Mouse (Mus musculus) embryonic facial prominence, embryonic 10.5 days (tissue): ENCODE measurements around the gene Rdh14. TPM values are rescaled to one million over a fixed set of nuclear protein-coding genes. Genes with fewer than 3 reads are reported as not detected.

Experiments
- DNase-seq: peaks from one replicate; pipeline ENCODE4 v3.0.0-alpha.2; 2017; ENCODE audit warnings: low spot score
- H3K27ac ChIP-seq: fragments of 300-500 bp; sonication (generic); replicated peaks from 2 replicates; pipeline ENCODE4 v1.5.1; 2016; ENCODE audit warnings: mild to moderate bottlenecking
- H3K27me3 ChIP-seq: fragments of 300-500 bp; sonication (generic); replicated peaks from 2 replicates; pipeline ENCODE4 v1.6.1; 2016; ENCODE audit warnings: low read depth, mild to moderate bottlenecking; ENCODE audit not compliant: poor library complexity, severe bottlenecking
- H3K36me3 ChIP-seq: fragments of 300-500 bp; sonication (generic); replicated peaks from 2 replicates; pipeline ENCODE4 v1.6.1; 2016; ENCODE audit warnings: mild to moderate bottlenecking, moderate library complexity
- H3K4me1 ChIP-seq: fragments of 300-500 bp; sonication (generic); 2 replicates; pipeline ENCODE4 v1.6.1; 2016
- H3K4me3 ChIP-seq: fragments of 300-500 bp; sonication (generic); 2 replicates; pipeline ENCODE4 v1.5.1; 2016; ENCODE audit warnings: mild to moderate bottlenecking, moderate library complexity
- H3K9me3 ChIP-seq: fragments of 300-500 bp; sonication (generic); 2 replicates; pipeline ENCODE4 v1.6.1; 2016; ENCODE audit warnings: mild to moderate bottlenecking
- WGBS: fragments of 180-500 bp; shearing (Covaris S2); methylation state at CpG from one replicate; pipeline ENCODE4 v1.1.7; 2016; 5-methylcytosine and 5-hydroxymethylcytosine counted together
- polyA plus RNA-seq: library from polyadenylated mRNA; unstranded; fragments of >200 nt; fragmentation: Nextera tagmentation; extraction: Ambion mirVana; gene quantifications from 2 replicates; pipeline ENCODE4 v1.2.1, GENCODE M21; 2016

Gene Rdh14
- polyA plus RNA-seq = 19.6 and 23.8 TPM in 2 replicates

DNA sequence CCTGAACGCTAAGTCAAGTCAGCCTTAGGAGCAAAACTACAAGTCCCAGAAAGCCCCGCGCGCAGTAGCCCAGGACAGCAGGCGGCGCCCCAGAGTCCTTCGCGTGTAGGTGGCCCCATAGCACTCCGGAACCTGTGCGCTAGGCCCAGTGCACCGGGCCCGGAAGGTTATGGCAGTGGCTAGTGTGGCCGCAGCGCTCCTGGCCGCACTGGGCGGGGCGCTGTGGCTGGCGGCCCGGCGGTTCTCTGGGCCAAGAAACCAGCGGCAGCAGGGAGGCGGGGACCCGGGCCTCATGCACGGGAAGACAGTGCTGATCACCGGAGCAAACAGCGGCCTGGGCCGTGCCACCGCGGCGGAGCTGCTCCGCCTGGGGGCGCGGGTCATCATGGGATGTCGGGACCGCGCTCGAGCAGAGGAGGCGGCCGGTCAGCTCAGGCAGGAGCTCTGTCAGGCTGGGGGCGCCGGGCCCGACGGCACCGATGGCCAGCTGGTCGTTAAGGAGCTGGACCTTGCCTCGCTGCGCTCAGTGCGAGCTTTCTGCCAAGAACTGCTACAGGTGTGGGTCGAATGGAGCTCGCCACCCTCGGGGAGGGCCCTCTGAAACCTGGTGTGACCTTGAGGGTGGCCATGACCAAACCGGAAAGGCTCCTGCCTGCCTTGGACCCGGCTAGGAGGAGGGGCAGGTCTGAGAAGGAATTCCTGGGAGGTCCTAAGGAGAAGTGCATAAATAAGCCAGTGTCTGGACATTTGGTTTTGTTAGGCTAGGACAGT is at the start of gene Rdh14:
Gene Rdh14 (plus strand): TSS at position 102 of the 771 bp plus-strand sequence.
- Histone ChIP-seq H3K4me1 (peaks cover 9% of the 10 kb centered on the region), H3K9me3 (no peaks in the 10 kb centered on the region), H3K36me3 (peaks cover 8% of the 10 kb centered on the region), H3K27ac (peak within 1 kb of the TSS; percentile 98), H3K4me3 (peak within 1 kb of the TSS; percentile 82), H3K27me3 (no peaks in the 10 kb centered on the region)
- DNase-seq = peak; percentile 93
- under 1% methylated on average over 53 of the region's 53 CpGs for WGBS

DNA sequence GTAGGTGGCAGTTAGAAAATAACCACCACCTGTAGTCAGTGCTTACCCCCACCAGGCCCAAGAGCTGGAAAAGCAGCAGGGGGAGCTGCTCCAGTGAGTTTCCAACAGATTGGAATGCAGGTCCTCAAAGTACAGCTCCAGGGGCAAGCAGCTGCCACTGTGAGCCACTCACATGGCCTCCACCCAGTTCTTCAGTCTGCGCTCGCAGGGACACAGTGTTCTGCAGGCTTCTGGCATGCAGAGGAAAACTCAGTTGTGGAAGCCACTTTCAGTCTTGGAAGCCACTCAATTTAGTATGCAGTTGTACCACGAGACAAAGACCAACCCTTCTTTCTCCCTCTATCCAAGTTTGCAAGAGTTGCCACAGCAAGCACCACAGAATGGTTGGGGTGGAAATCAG is 39.9 kb upstream of the Rdh14 start:
- H3K4me3 ChIP-seq = no peak overlapping the region
- no peak overlapping the region for H3K27ac ChIP-seq
- no peak for DNase-seq
- WGBS = 51% methylated on average over 3 of the region's 3 CpGs
- no peaks in the 10 kb centered on the region for H3K36me3 ChIP-seq
- H3K27me3 ChIP-seq = no peaks in the 10 kb centered on the region
- no peaks in the 10 kb centered on the region for H3K4me1 ChIP-seq
- H3K9me3 ChIP-seq = no peaks in the 10 kb centered on the region

DNA sequence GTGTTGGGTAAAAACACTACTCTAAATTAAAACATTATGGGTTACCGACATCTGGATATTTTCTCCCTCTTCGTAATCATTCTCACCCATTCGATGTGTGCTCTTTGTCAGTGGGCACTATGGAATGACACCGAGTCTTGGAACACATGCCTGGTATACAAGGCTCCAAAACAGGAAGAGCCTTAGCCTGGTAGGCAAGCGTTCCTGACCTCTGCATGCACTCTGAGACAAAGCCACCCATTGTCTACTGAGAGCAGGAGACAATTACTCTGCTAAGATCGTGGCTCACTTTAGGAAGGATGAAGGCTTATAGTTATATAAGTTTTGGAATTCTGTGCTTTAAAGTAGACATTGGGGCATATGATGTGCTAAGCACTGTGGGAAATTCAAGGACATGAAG is 32.8 kb upstream of the Rdh14 start:
- Histone ChIP-seq H3K4me3 (no peak overlapping the region), H3K4me1 (0 out of 2 replicates have a peak, but pooled peaks cover 3% of the 10 kb centered on the region), H3K9me3 (no peaks in the 10 kb centered on the region), H3K36me3 (no peaks in the 10 kb centered on the region), H3K27me3 (no peaks in the 10 kb centered on the region), H3K27ac (peak overlapping the region; percentile 37; the same call in 1 of the 2 replicates)
- WGBS = 28% methylated on average over 6 of the region's 6 CpGs
- peak; percentile 30 for DNase-seq

DNA sequence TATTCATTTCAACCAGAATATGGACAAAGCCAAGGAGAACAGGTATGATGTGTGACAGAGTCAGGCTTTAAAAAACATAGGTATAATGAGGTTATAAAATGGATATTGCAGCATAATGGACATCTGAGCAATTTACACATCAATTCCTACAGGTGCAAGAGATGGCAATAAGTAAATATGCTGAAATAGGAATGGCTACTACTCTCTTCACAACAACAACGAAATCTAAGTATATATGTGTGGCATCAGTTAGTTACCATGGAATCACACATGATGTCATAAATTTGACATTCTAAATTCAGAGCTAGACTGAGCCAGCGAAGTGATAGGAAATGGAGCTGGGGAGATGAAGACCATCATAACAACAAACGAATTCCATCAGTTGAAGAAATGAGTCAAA is 20.9 kb upstream of the Rdh14 start, which contains the start of gene Nt5c1b:
Gene Nt5c1b (plus strand): TSS at position 301 of the 400 bp plus-strand sequence.
- H3K36me3 ChIP-seq = no peaks in the 10 kb centered on the region
- no peaks in the 10 kb centered on the region for H3K4me1 ChIP-seq
- no peak within 1 kb of the TSS for H3K4me3 ChIP-seq
- no peak for DNase-seq
- H3K9me3 ChIP-seq = no peaks in the 10 kb centered on the region
- H3K27me3 ChIP-seq = no peaks in the 10 kb centered on the region
- no peak within 1 kb of the TSS for H3K27ac ChIP-seq
- WGBS = 87% methylated on average over 3 of the region's 3 CpGs

DNA sequence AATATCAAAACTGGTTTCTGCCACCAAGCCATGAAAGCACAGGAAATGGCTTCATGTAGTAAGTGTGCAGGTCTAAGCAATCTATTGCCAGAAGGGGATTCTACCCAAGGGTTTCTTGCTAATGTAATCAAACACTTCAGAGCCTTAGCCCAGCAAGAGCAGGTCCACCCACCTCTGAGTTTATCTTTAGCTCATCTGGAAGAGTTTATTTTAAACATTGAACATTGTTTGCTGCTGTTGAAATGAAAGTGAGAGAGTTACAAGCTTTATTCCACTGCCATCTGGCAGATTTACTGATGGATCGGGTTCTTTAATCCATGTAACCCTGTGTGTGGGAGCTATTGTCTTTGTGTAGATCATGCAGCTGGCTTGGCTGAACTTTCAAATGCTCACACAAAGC is 10.2 kb downstream of the Rdh14 start:
- WGBS = 59% methylated on average over 1 of the region's 1 CpGs
- Histone ChIP-seq H3K4me3 (no peak overlapping the region), H3K36me3 (no peaks in the 10 kb centered on the region), H3K9me3 (no peaks in the 10 kb centered on the region), H3K27me3 (no peaks in the 10 kb centered on the region), H3K4me1 (peaks cover 9% of the 10 kb centered on the region), H3K27ac (no peak overlapping the region)
- no peak for DNase-seq

DNA sequence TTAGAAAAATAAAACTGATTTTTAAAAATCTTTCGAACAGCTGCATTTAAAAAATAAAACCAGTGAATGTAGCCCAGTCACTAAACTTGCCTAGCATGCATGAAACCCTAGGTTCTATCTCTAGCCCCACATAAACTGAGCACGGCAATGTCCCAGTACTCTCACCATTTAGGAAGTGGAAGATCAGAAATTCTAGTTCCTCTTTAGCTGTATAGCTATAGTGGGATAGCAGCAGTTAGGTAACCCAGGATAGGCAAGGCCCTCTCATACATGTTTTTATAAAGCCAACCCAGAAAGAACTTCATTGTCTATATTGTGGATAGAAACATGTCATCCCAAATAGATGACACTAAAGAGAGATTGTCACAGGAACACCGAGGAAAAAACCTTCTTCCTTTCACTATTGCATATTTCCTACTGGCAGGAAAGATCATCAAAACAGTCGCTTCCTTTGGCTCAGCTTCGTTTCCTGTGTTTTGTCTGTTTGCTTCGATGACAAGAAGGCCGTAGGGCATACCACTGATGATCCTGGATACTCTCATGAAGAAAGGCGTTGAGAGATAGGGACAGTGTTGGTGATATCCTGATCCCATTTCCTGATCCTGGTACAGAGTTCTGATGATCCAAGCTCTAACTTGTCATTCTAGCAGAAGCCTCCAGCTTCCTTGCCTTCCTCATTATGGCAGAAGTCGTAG is 12.0 kb downstream of the Rdh14 start:
- DNase-seq = no peak
- 85% methylated on average over 9 of the region's 9 CpGs for WGBS
- H3K27ac ChIP-seq = no peak overlapping the region
- no peaks in the 10 kb centered on the region for H3K9me3 ChIP-seq
- H3K27me3 ChIP-seq = no peaks in the 10 kb centered on the region
- peaks cover 9% of the 10 kb centered on the region for H3K4me1 ChIP-seq
- H3K36me3 ChIP-seq = no peaks in the 10 kb centered on the region
- H3K4me3 ChIP-seq = no peak overlapping the region

DNA sequence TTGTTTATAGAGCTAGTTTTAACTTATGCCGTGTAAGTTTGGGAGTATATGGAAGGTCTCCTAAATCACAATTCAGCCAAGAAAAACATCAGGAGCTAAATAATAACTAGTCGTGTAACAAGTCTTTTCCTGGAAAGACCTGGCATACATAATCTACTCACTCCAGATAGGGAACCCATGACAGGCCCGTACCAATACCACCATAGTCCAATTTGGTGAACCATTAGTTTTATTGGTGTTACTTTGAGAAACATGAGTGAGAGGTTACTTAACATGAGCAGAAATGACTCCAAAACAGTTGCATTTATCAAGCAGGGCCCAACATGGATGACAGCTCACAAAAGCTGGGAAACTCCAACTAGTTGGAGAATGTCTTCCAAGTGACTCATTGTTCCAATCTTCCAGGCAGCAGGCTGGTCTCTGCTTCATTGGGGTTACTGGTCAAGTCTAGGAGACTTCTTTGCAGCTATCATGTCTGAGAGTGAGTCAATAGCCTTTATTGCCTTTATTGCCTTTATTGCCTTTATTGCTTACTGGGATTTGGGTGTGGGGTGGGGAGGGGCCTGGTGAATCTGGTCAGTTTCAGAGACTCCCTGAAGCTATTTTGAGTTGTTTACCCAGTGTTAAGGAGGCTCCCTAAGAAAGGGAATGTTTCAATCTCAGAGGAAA is 20.1 kb downstream of the Rdh14 start:
- H3K36me3 ChIP-seq = no peaks in the 10 kb centered on the region
- no peaks in the 10 kb centered on the region for H3K4me1 ChIP-seq
- DNase-seq = no peak
- H3K27ac ChIP-seq = no peak overlapping the region
- H3K9me3 ChIP-seq = no peaks in the 10 kb centered on the region
- H3K27me3 ChIP-seq = no peaks in the 10 kb centered on the region
- H3K4me3 ChIP-seq = no peak overlapping the region
- WGBS = 91% methylated on average over 3 of the region's 3 CpGs

DNA sequence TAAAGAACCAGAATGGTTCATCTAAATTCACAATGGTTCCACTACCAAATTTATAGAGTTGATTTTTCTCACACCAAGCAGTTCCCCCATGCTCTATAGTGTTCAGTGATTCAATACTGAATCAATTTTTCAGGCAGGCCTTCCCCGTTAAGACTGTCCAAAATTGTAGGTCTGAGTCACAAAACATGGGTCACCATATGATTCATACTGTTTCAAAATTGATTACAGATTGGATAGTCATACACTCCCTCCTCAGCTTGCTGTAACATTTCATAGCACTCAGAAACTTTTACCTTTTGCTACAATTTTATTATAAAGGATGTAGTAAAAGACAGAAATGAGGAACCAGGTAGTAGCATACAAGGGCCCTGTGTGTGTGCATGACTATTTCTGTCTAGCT is 20.9 kb downstream of the Rdh14 start:
- H3K4me1 ChIP-seq = no peaks in the 10 kb centered on the region
- H3K9me3 ChIP-seq = no peaks in the 10 kb centered on the region
- no peak overlapping the region for H3K27ac ChIP-seq
- no peaks in the 10 kb centered on the region for H3K27me3 ChIP-seq
- H3K4me3 ChIP-seq = no peak overlapping the region
- DNase-seq = no peak
- H3K36me3 ChIP-seq = no peaks in the 10 kb centered on the region
- WGBS = 87% methylated on average over 1 of the region's 1 CpGs

DNA sequence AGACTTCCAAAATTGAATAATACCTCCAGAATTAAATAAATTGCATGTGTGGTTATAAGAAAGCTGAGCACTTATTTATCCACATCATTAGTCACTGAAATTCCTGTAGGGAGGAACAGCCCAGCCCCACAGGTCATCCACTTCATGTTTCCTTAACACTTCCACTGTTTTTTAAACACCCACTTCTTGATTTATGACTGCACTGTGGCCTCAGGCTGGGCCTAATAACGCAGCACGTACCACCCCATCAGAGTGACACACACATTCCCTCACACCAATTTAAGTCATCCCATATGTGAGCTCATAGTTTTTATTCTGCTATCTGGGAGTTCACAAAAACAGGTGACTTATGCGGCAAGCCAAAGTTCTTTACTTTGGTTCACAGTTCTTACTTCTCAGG is 31.8 kb downstream of the Rdh14 start:
- DNase-seq = no peak
- H3K4me1 ChIP-seq = peaks cover 11% of the 10 kb centered on the region
- H3K4me3 ChIP-seq = no peak overlapping the region
- no peak overlapping the region for H3K27ac ChIP-seq
- no peaks in the 10 kb centered on the region for H3K9me3 ChIP-seq
- no peaks in the 10 kb centered on the region for H3K27me3 ChIP-seq
- H3K36me3 ChIP-seq = no peaks in the 10 kb centered on the region
- 76% methylated on average over 3 of the region's 3 CpGs for WGBS

DNA sequence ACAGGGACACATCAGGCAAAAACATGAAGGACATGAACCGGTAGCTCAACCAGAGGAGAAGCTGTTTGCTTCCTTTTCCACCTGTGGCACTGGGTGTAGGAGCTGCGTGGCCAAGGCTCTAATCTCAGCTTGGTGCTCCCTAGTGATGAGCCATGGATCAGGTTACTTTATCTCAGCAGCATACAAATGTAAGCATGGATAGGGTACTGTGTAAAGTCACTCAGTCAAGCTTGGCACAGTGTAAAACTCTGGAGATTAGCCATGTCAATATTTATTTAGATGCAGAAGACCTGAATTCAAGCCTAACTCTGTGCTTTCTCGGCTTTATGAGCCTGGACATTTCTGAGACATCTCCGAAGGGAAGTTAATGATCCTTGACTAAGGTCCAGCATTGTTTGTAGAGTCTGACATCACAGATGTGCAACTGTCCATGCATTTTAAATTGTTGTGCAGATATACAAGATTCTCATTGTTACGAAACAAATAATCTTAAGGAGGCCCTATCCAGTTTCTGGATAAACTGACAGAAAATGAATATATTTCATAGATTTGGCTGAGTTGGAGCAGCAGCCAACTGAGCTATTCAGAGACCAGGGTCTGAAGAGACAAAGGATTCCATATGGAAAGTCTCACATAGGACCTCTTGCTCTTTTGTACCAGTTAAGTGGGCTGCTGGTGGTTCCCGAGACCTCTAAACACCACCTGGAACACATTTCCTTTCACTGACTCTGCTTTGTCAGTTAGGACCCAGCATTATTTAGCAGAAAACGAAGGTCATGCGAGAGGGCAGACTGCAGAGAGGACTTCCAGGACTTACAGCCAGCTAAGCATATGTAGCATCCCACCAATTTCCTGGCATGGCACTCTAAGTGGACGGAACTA is 35.7 kb downstream of the Rdh14 start:
- H3K4me3 ChIP-seq = no peak overlapping the region
- no peaks in the 10 kb centered on the region for H3K36me3 ChIP-seq
- H3K27me3 ChIP-seq = no peaks in the 10 kb centered on the region
- H3K27ac ChIP-seq = no peak overlapping the region
- DNase-seq = peak; percentile 16
- 63% methylated on average over 9 of the region's 9 CpGs for WGBS
- peaks cover 11% of the 10 kb centered on the region for H3K4me1 ChIP-seq
- H3K9me3 ChIP-seq = no peaks in the 10 kb centered on the region

DNA sequence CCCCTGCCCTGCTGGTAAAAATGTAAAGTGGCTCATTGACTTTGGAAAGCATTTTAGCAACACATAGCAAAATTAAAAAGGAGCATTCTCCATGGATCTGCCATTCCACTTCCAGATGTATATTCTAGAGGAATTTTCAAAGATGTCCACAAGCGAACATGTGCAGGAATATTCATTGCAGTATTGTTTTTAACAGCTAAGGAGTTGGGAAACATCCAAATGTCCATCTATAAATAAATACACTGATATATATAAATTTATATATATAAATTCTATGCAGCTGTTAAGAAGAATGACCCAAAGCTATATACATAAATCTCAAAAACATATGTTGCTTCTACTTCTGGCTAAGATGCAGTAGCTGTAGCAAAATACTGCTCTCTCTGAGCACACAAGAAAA is 40.4 kb downstream of the Rdh14 start:
- 89% methylated on average over 1 of the region's 1 CpGs for whole genome bisulfite sequencing
- DNase-seq = no peak
- no peak overlapping the region for H3K27ac ChIP-seq
- H3K9me3 ChIP-seq = no peaks in the 10 kb centered on the region
- H3K4me3 ChIP-seq = no peak overlapping the region
- H3K27me3 ChIP-seq = no peaks in the 10 kb centered on the region
- H3K36me3 ChIP-seq = no peaks in the 10 kb centered on the region
- peaks cover 8% of the 10 kb centered on the region for H3K4me1 ChIP-seq
